Mouse (Mus musculus) liver, embryonic 11.5 days (tissue): ENCODE measurements around the gene Tmem230. TPM values are rescaled to one million over a fixed set of nuclear protein-coding genes. Genes with fewer than 3 reads are reported as not detected.

Experiments used
- ATAC-seq: fragments of 200-750 bp; cut with Nextera tagmentation; replicated peaks from 2 replicates; pipeline ENCODE4 v1.8.0; 2017; ENCODE audit warnings: moderate number of reproducible peaks, mild to moderate bottlenecking, moderate TSS enrichment, moderate library complexity; ENCODE audit not compliant: low FRiP score
- DNase-seq: peaks from one replicate; pipeline ENCODE4 v3.0.0-alpha.2; 2017; ENCODE audit warnings: low spot score
- H3K27ac ChIP-seq: fragments of 300-500 bp; sonication (generic); 2 replicates; pipeline ENCODE4 v1.5.1; 2014; ENCODE audit warnings: mild to moderate bottlenecking, low read depth, low read length, control low read depth
- H3K27me3 ChIP-seq: fragments of 300-500 bp; sonication (generic); replicated peaks from 2 replicates; pipeline ENCODE4 v1.6.1; 2014; ENCODE audit warnings: low read length, mixed read lengths; ENCODE audit not compliant: control insufficient read depth, insufficient read depth
- H3K36me3 ChIP-seq: fragments of 300-500 bp; sonication (generic); 2 replicates; pipeline ENCODE4 v1.6.1; 2014; ENCODE audit warnings: mild to moderate bottlenecking, low read length, moderate library complexity, mixed read lengths; ENCODE audit not compliant: control insufficient read depth, insufficient read depth
- H3K4me1 ChIP-seq: fragments of 300-500 bp; sonication (generic); replicated peaks from 2 replicates; pipeline ENCODE4 v1.6.1; 2014; ENCODE audit warnings: low read length, mixed read lengths; ENCODE audit not compliant: control insufficient read depth, insufficient read depth
- H3K4me2 ChIP-seq: fragments of 300-500 bp; sonication (generic); 2 replicates; pipeline ENCODE4 v1.6.1; 2014; ENCODE audit warnings: mild to moderate bottlenecking, control low read depth, moderate library complexity
- H3K4me3 ChIP-seq: fragments of 300-500 bp; sonication (generic); 2 replicates; pipeline ENCODE4 v1.5.1; 2014; ENCODE audit warnings: low read depth, low read length, control low read depth
- H3K9ac ChIP-seq: fragments of 300-500 bp; sonication (generic); 2 replicates; pipeline ENCODE4 v1.6.1; 2014; ENCODE audit warnings: low read depth, low read length, control low read depth
- H3K9me3 ChIP-seq: fragments of 300-500 bp; sonication (generic); 2 replicates; pipeline ENCODE4 v1.6.1; 2016; ENCODE audit warnings: low read length, inconsistent platforms, mixed read lengths; ENCODE audit not compliant: control insufficient read depth
- WGBS: fragments of 180-500 bp; shearing (Covaris S2); extraction: QIAGEN DNeasy Blood & Tissue Kit; methylation state at CpG from one replicate; pipeline ENCODE4 v1.1.7; 2014; 5-methylcytosine and 5-hydroxymethylcytosine counted together
- polyA plus RNA-seq: library from polyadenylated mRNA; unstranded; fragments of >200 nt; fragmentation: Nextera tagmentation; extraction: Ambion mirVana; gene quantifications from 2 replicates; pipeline ENCODE4 v1.2.1, GENCODE M21; 2014

The Tmem230 gene
- polyA plus RNA-seq, 1 experiment from 2014 or later, result 37.9 TPM

GRCm38 (mm10) chr2:132264266-132264710 lies 16.7 kb upstream of the Tmem230 start:
- Histone ChIP-seq H3K27ac (peak overlapping the region; percentile 41; the same call in 1 of the 2 replicates), H3K4me3 (peak overlapping the region; percentile 84), H3K4me1 (peaks cover 10% of the 10 kb centered on the region), H3K4me2 (peak overlapping the region; percentile 72), H3K9me3 (no peaks in the 10 kb centered on the region), H3K9ac (peak overlapping the region; percentile 74), H3K36me3 (no peaks in the 10 kb centered on the region), H3K27me3 (no peaks in the 10 kb centered on the region)
- DNase-seq (no peak), ATAC-seq (no peak)
- WGBS, result 13% methylated on average over 6 of the region's 6 CpGs

GRCm38 (mm10) chr2:132263421-132264265 lies 16.0 kb upstream of the Tmem230 start:
- H3K9ac ChIP-seq, result peak overlapping the region; percentile 74
- H3K9me3 ChIP-seq, result no peaks in the 10 kb centered on the region
- H3K27ac ChIP-seq, result peak overlapping the region; percentile 58
- peak; percentile 69 for ATAC-seq
- no peaks in the 10 kb centered on the region for H3K36me3 ChIP-seq
- H3K4me1 ChIP-seq, result peaks cover 8% of the 10 kb centered on the region
- peak overlapping the region; percentile 84 for H3K4me3 ChIP-seq
- DNase-seq, result no peak
- H3K27me3 ChIP-seq, result no peaks in the 10 kb centered on the region
- WGBS, result under 1% methylated on average over 47 of the region's 47 CpGs
- peak overlapping the region; percentile 72 for H3K4me2 ChIP-seq

GRCm38 (mm10) chr2:132262879-132263398 lies 15.3 kb upstream of the Tmem230 start, which contains the start of gene Cds2:
Cds2 (plus strand) TSS chr2:132263148.
- H3K27ac ChIP-seq, result peak within 1 kb of the TSS; percentile 58
- 1% methylated on average over 45 of the region's 49 CpGs for WGBS
- no peaks in the 10 kb centered on the region for H3K27me3 ChIP-seq
- no peaks in the 10 kb centered on the region for H3K36me3 ChIP-seq
- H3K4me1 ChIP-seq, result peaks cover 8% of the 10 kb centered on the region
- DNase-seq, result peak; percentile 98
- peak within 1 kb of the TSS; percentile 72 for H3K4me2 ChIP-seq
- ATAC-seq, result peak; percentile 97
- H3K9ac ChIP-seq, result peak within 1 kb of the TSS; percentile 74
- no peaks in the 10 kb centered on the region for H3K9me3 ChIP-seq
- H3K4me3 ChIP-seq, result peak within 1 kb of the TSS; percentile 84

GRCm38 (mm10) chr2:132262175-132262574 lies 14.6 kb upstream of the Tmem230 start:
- 71% methylated on average over 6 of the region's 6 CpGs for WGBS
- Histone ChIP-seq H3K27me3 (no peaks in the 10 kb centered on the region), H3K36me3 (no peaks in the 10 kb centered on the region), H3K4me1 (peaks cover 8% of the 10 kb centered on the region), H3K4me2 (peak overlapping the region; percentile 71), H3K4me3 (no peak overlapping the region), H3K9ac (no peak overlapping the region), H3K27ac (no peak overlapping the region), H3K9me3 (no peaks in the 10 kb centered on the region)
- no peak for ATAC-seq
- no peak for DNase-seq

GRCm38 (mm10) chr2:132260601-132261000 lies 13.0 kb upstream of the Tmem230 start:
- no peak overlapping the region for H3K4me3 ChIP-seq
- H3K4me1 ChIP-seq, result peaks cover 8% of the 10 kb centered on the region
- H3K27ac ChIP-seq, result no peak overlapping the region
- no peaks in the 10 kb centered on the region for H3K9me3 ChIP-seq
- H3K4me2 ChIP-seq, result no peak overlapping the region
- H3K9ac ChIP-seq, result no peak overlapping the region
- no peaks in the 10 kb centered on the region for H3K36me3 ChIP-seq
- no peak for DNase-seq
- no peaks in the 10 kb centered on the region for H3K27me3 ChIP-seq
- no peak for ATAC-seq
- 90% methylated on average over 3 of the region's 3 CpGs for WGBS

- Histone ChIP-seq H3K4me1 (peaks cover 4% of the 10 kb centered on the region; the same call in 1 of the 2 replicates), H3K36me3 (no peaks in the 10 kb centered on the region), H3K27me3 (no peaks in the 10 kb centered on the region), H3K9ac (no peak overlapping the region), H3K4me3 (no peak overlapping the region), H3K27ac (no peak overlapping the region), H3K4me2 (no peak overlapping the region), H3K9me3 (no peaks in the 10 kb centered on the region)
- WGBS, result 92% methylated on average over 6 of the region's 6 CpGs
- ATAC-seq, result no peak
- no peak for DNase-seq
These were observed 9.9 kb upstream of the Tmem230 start for GRCm38 (mm10) chr2:132257350-132258068.

GRCm38 (mm10) chr2:132253603-132254002 lies 6.0 kb upstream of the Tmem230 start:
- Histone ChIP-seq H3K4me2 (peak overlapping the region; percentile 71), H3K27me3 (no peaks in the 10 kb centered on the region), H3K9me3 (no peaks in the 10 kb centered on the region), H3K36me3 (peaks cover 14% of the 10 kb centered on the region), H3K4me1 (peaks cover 13% of the 10 kb centered on the region), H3K4me3 (peak overlapping the region; percentile 81), H3K27ac (peak overlapping the region; percentile 85), H3K9ac (peak overlapping the region; percentile 93)
- 2% methylated on average over 7 of the region's 7 CpGs for WGBS
- DNase-seq, result no peak
- no peak for ATAC-seq
